Mouse (Mus musculus) kidney, postnatal 36 days (tissue): ENCODE data around the gene Prox2.

Source experiments
- DNase-seq, 2 experiments: peaks; one replicate each; pipeline ENCODE4 v3.0.0; 2021 to 2022; ENCODE audit warnings: mixed read lengths in 2 of 2

The Prox2 gene

DNA sequence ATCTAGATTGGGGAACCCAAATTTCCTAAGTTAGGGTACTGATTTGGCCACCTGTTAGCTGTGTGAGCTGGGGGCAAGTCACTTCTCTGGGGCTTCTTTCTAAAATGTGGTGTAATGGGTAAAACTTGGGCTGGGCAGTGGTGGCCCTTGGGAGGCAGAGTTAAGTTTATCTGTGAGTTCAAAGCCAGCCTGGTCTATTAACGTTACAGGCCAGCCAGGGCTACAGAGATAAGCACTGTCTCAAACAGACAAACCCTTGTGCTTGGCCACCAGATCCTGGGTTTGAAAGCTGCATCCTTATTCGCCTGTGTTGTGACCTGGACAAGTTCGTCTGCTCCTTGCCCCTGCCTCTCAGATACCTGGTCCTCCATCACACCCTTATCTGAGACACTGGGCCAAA lies 19.4 kb downstream of the Prox2 start:
- DNase-seq, result no peak

DNA sequence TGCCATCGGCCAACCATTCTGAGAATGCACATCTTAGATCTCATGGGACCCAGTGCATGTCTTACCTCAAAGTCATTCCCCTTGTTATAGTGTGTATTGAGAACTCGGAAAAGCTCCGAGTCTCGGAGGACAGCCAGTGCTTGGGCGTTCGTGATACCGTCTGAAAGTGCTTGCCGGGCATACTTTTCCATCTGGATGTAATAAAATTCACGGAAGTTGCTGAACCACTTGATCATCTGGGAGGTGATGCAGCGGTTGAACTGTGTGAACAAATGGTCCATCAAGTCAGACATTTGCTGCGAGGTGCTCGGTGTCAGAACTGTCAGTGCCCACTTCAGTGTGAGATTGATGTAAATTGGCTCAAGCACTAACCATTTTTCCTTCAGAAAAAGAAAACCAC lies 22.7 kb downstream of the Prox2 start:
- DNase-seq, result no peak

DNA sequence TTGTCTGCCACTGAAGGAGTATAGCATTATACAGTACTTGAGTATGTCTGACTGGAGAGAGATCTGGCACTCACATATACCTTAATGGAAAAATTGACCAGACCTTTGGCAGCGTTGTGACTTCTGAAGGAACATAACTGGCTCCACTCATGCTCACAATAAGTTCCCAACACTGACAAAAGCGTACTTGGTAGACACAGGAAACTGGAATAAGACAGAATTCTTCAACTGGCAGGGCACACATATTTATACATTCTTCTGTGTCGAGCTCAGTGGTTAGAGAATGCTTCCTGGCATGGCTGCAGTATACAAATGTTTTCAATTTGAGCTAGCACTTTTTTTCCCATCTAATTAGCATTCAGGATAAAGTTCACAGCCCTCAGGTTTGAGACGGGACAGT lies 25.6 kb downstream of the Prox2 start:
- no peak for DNase-seq

DNA sequence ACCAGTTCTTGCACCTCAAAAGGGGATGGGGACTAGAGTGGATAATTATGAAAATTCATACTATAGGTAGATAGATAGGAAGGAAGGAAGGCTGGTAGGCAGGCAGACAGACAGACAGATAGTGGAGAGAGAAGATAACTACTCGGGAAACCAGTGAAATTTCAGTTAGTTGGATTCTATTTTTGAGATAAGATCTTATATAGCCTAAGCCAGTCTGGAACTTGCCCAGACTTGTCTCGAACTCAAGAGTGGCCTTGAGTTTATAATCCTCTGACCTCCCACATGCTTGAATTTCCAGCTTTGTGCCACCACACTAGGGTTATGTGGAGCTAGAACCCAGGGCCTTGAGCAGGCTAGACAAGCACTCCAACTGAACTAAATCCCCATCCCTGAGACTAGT lies 26.3 kb downstream of the Prox2 start:
- DNase-seq, result no peak

DNA sequence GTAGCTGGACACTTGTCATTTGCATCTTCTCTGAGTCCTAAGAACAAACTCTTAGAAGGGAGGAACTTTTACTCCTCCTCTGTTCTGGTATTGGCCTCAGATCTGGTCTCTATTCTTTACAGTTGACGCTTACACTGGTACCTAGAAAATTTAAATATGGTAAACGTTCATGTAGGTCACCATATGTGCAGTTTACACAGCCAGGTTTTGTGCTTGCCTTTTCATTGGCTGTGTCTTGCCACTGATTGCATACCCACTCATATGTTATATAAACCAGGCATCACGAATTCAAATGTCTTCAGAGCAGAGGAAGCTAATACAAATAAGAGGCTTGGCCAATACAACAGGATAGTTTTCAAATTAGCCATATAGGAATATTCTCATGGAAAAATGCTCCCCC lies 33.5 kb downstream of the Prox2 start:
- DNase-seq, result no peak

DNA sequence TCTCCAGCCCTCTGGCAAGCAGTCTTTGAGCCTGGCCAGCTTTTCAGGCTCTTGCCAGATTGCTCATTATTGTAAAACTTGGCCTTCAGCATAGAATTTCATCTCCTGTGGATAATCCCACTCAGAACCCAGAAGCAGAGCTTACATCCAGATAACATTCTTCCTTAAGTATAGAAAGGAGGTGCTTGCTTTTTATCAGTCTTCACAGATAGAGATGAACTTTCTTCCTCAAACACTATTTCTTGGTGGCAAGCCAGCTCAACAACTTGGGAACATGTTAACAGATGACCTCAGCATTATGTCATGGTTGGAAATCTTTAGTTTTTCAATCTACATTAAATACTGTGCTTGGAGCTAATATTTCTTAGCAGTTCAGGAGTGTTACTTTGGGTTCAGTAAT lies 39.5 kb downstream of the Prox2 start:
- DNase-seq, result no peak

DNA sequence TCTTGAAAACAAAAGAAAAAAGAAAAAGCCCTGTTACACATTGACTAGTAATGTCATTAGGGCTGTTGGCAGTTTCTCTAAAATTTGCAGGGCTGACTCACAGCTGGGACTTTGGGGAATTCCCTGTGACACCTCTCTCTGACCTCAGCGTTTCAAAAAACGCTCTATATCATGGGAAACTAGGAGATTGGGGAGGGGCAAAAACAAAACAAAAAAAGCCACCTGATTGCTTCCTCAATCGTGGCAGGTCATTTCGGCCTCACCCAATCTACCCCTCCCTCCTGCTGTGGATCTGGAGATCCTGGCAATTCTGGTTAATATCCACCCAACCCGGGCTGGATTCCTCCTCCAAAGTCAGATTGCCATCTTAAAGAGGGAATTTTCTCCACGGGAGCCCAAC lies 59.3 kb downstream of the Prox2 start:
- peak; percentile 11 to 16 for DNase-seq
